In genomic region chr5:48509194-48509930, GRCm38 (mm10) we compare ENCODE assay signal across 11 mouse cellular contexts.
DNase-seq lines count a peak whose midpoint lies in the region; ATAC-seq and TF ChIP-seq lines count a peak whose summit lies in the region.
"Had no signal": no experiment of that assay in that cellular context is flagged by ENCODE, and none has a peak within 500 bp of the region (broad histone marks: within the 10 kb centered on the region; RNA-seq: fewer than 3 reads in every experiment).

No protein-coding gene starts in this region.

- 71% methylated on average over 18 of the region's 18 CpGs for WGBS in kidney, postnatal 0 days
- WGBS in forebrain, postnatal 0 days, result 38% methylated on average over 18 of the region's 18 CpGs
- whole genome bisulfite sequencing in thymus, adult 2 months, result 52% methylated on average over 18 of the region's 18 CpGs

- H3K4me1 ChIP-seq in kidney, postnatal 0 days (replicated peaks; ENCODE audit: insufficient read depth, low read length), result no peaks in the 10 kb centered on the region
- H3K4me1 ChIP-seq in forebrain, postnatal 0 days (ENCODE audit: insufficient read depth), result no peaks in the 10 kb centered on the region
- no peaks in the 10 kb centered on the region for H3K4me1 ChIP-seq in thymus, adult 2 months (replicated peaks; ENCODE audit: control insufficient read depth, insufficient read depth, low read length)
- H3K4me1 ChIP-seq: liver, embryonic 13.5 days had no signal

- TF ChIP-seq POLR2A in thymus, adult 2 months (IDR thresholded peaks at IDR 0.05; ENCODE audit: control insufficient read depth, extremely low read depth, insufficient read depth, low read length, poor library complexity), result no peak

- no peak overlapping the region for H3K9ac ChIP-seq in kidney, postnatal 0 days (ENCODE audit: low read depth, low read length)
- no peak overlapping the region for H3K9ac ChIP-seq in forebrain, postnatal 0 days
- H3K9ac ChIP-seq: liver, embryonic 13.5 days had no signal

- no peak for TF ChIP-seq CTCF in kidney, postnatal 0 days (IDR thresholded peaks at IDR 0.05; ENCODE audit: low read depth)
- no peak for TF ChIP-seq CTCF in forebrain, postnatal 0 days (IDR thresholded peaks at IDR 0.05; ENCODE audit: low read depth)
- TF ChIP-seq CTCF in thymus, adult 2 months (IDR thresholded peaks at IDR 0.05; ENCODE audit: borderline replicate concordance, control insufficient read depth, extremely low read depth, insufficient read depth, low read length, poor library complexity), result no peak

- no peaks in the 10 kb centered on the region for H3K36me3 ChIP-seq in kidney, postnatal 0 days (ENCODE audit: insufficient read depth, low read length)
- H3K36me3 ChIP-seq in forebrain, postnatal 0 days (ENCODE audit: insufficient read depth), result no peaks in the 10 kb centered on the region
- no peaks in the 10 kb centered on the region for H3K36me3 ChIP-seq in thymus, adult 2 months (ENCODE audit: control insufficient read depth, insufficient read depth, low read length)
- H3K36me3 ChIP-seq: liver, embryonic 13.5 days had no signal

- no peaks in the 10 kb centered on the region for H3K9me3 ChIP-seq in kidney, postnatal 0 days (replicated peaks; ENCODE audit: low read length)
- H3K9me3 ChIP-seq in forebrain, postnatal 0 days (ENCODE audit: low read length), result no peaks in the 10 kb centered on the region
- H3K9me3 ChIP-seq: liver, embryonic 13.5 days had no signal

- DNase-seq in kidney, postnatal 0 days (ENCODE audit: low spot score), result peak; percentile 28
- no peak for DNase-seq in kidney, adult 9 months
- peak; percentile 62 for DNase-seq in brain, adult 2 months (ENCODE audit: low read depth, low spot score)
- DNase-seq in forebrain, postnatal 0 days, result peak; percentile 71
- peak; percentile 8 to 31 for DNase-seq in layer of hippocampus, postnatal 10 days (ENCODE audit: low spot score in 2 of 2)
- no peak for DNase-seq in spleen, adult 18-20 months
- DNase-seq in thymus, adult 2 months, result no peak
- DNase-seq: kidney, adult 11 months; liver, embryonic 13.5 days; thymus, postnatal 4 days had no signal

- peak overlapping the region; percentile 31 for H3K4me2 ChIP-seq in kidney, postnatal 0 days (ENCODE audit: low read length)
- peak overlapping the region; percentile 32 for H3K4me2 ChIP-seq in forebrain, postnatal 0 days (ENCODE audit: low read depth)
- H3K4me2 ChIP-seq: liver, embryonic 13.5 days had no signal

- H3K27ac ChIP-seq in kidney, postnatal 0 days, result no peak overlapping the region
- no peak overlapping the region for H3K27ac ChIP-seq in forebrain, postnatal 0 days (ENCODE audit: low read depth, low read length)
- H3K27ac ChIP-seq in thymus, adult 2 months (ENCODE audit: control insufficient read depth, insufficient read depth, low read length), result no peak overlapping the region
- H3K27ac ChIP-seq: liver, embryonic 13.5 days had no signal

- H3K27me3 ChIP-seq in kidney, postnatal 0 days (ENCODE audit: insufficient read depth, low read length), result no peaks in the 10 kb centered on the region
- H3K27me3 ChIP-seq in forebrain, postnatal 0 days (ENCODE audit: insufficient read depth, low read length), result peaks cover 3% of the 10 kb centered on the region; the same call in 1 of the 2 replicates
- no peaks in the 10 kb centered on the region for H3K27me3 ChIP-seq in thymus, adult 2 months (ENCODE audit: control insufficient read depth, insufficient read depth, low read length)
- H3K27me3 ChIP-seq: liver, embryonic 13.5 days had no signal

- no peak overlapping the region for H3K4me3 ChIP-seq in kidney, postnatal 0 days (replicated peaks; ENCODE audit: low read depth, low read length)
- H3K4me3 ChIP-seq in forebrain, postnatal 0 days (ENCODE audit: low read depth, low read length), result no peak overlapping the region
- no peak overlapping the region for H3K4me3 ChIP-seq in thymus, adult 2 months (ENCODE audit: control insufficient read depth, insufficient read depth, low read length)
- H3K4me3 ChIP-seq: liver, embryonic 13.5 days had no signal

- ATAC-seq in kidney, postnatal 0 days (replicated peaks; ENCODE audit: low FRiP score, low read depth), result no peak
- peak; percentile 92 for ATAC-seq in forebrain, postnatal 0 days
- ATAC-seq in megakaryocyte-erythroid progenitor cell, adult 5-6 weeks (replicated peaks; ENCODE audit: low FRiP score, low TSS enrichment, poor library complexity, severe bottlenecking), result no peak

Comparison
In these comparisons a context has a peak if more than half of its experiments do, and no peak if none do; other contexts are left out.
1. DNase-seq: peak in kidney, postnatal 0 days (single experiment), brain, adult 2 months (single experiment), forebrain, postnatal 0 days (single experiment) and layer of hippocampus, postnatal 10 days (2 of 2); none in kidney, adult 9 months (single experiment), spleen, adult 18-20 months (0 of 2) and thymus, adult 2 months (single experiment).